Mouse (Mus musculus): ENCODE measurements around the gene Rnf115. TPM values are rescaled to one million over a fixed set of nuclear protein-coding genes. Genes with fewer than 3 reads are reported as not detected.

Rnf115 gene
- polyA plus RNA-seq, 1 experiment from 2014 or later = 27.8 TPM

- H3K27ac ChIP-seq (replicated peaks) = no peak overlapping the region
- WGBS (ENCODE audit: insufficient replicate concordance) = 55% methylated on average over 6 of the region's 6 CpGs
These were observed 92.9 kb downstream of the Rnf115 start for GRCm38 (mm10) chr3:96820116-96820915.

GRCm38 (mm10) chr3:96821581-96821980 is 94.1 kb downstream of the Rnf115 start:
- H3K4me1 ChIP-seq (replicated peaks) = no peaks in the 10 kb centered on the region
- WGBS (ENCODE audit: insufficient replicate concordance) = 69% methylated on average over 4 of the region's 4 CpGs
- no peak overlapping the region for H3K27ac ChIP-seq (replicated peaks)
- H3K27me3 ChIP-seq = no peaks in the 10 kb centered on the region
- no peak overlapping the region for H3K9ac ChIP-seq
- H3K9me3 ChIP-seq (replicated peaks) = no peaks in the 10 kb centered on the region
- H3K4me2 ChIP-seq = no peak overlapping the region
- H3K36me3 ChIP-seq (replicated peaks) = no peaks in the 10 kb centered on the region
- no peak overlapping the region for H3K4me3 ChIP-seq (replicated peaks)
- no peak for ATAC-seq (ENCODE audit: insufficient read depth)

More at GRCm38 (mm10) chr3:96820116-96820915, 92.9 kb downstream of the Rnf115 start:
- Histone ChIP-seq H3K27me3 (no peaks in the 10 kb centered on the region), H3K9me3 (replicated peaks) (no peaks in the 10 kb centered on the region), H3K4me2 (no peak overlapping the region), H3K4me1 (replicated peaks) (no peaks in the 10 kb centered on the region), H3K36me3 (replicated peaks) (no peaks in the 10 kb centered on the region), H3K4me3 (replicated peaks) (no peak overlapping the region), H3K9ac (no peak overlapping the region)
- no peak for ATAC-seq (ENCODE audit: insufficient read depth)

- no peak overlapping the region for H3K27ac ChIP-seq (replicated peaks)
- WGBS (ENCODE audit: insufficient replicate concordance) = 41% methylated on average over 3 of the region's 3 CpGs
- no peak for ATAC-seq (ENCODE audit: insufficient read depth)
- no peaks in the 10 kb centered on the region for H3K4me1 ChIP-seq (replicated peaks)
- no peak overlapping the region for H3K9ac ChIP-seq
- H3K4me2 ChIP-seq = no peak overlapping the region
- H3K36me3 ChIP-seq (replicated peaks) = no peaks in the 10 kb centered on the region
- no peaks in the 10 kb centered on the region for H3K27me3 ChIP-seq
- no peak overlapping the region for H3K4me3 ChIP-seq (replicated peaks)
- H3K9me3 ChIP-seq (replicated peaks) = no peaks in the 10 kb centered on the region
These were observed 96.2 kb downstream of the Rnf115 start for GRCm38 (mm10) chr3:96823701-96824100.

- Histone ChIP-seq H3K36me3 (replicated peaks) (no peaks in the 10 kb centered on the region), H3K27me3 (no peaks in the 10 kb centered on the region), H3K9ac (no peak overlapping the region), H3K4me1 (replicated peaks) (no peaks in the 10 kb centered on the region), H3K4me2 (no peak overlapping the region), H3K4me3 (replicated peaks) (no peak overlapping the region), H3K9me3 (replicated peaks) (no peaks in the 10 kb centered on the region), H3K27ac (replicated peaks) (no peak overlapping the region)
- WGBS (ENCODE audit: insufficient replicate concordance) = 75% methylated on average over 12 of the region's 12 CpGs
- no peak for ATAC-seq (ENCODE audit: insufficient read depth)
These were observed 97.2 kb downstream of the Rnf115 start for GRCm38 (mm10) chr3:96824614-96825013.

- Histone ChIP-seq H3K9ac (no peak overlapping the region), H3K9me3 (replicated peaks) (no peaks in the 10 kb centered on the region), H3K4me2 (no peak overlapping the region), H3K4me3 (replicated peaks) (no peak overlapping the region), H3K27ac (replicated peaks) (no peak overlapping the region), H3K36me3 (replicated peaks) (no peaks in the 10 kb centered on the region), H3K4me1 (replicated peaks) (no peaks in the 10 kb centered on the region), H3K27me3 (no peaks in the 10 kb centered on the region)
- no peak for ATAC-seq (ENCODE audit: insufficient read depth)
- 43% methylated on average over 11 of the region's 11 CpGs for WGBS (ENCODE audit: insufficient replicate concordance)
These were observed 97.8 kb downstream of the Rnf115 start for GRCm38 (mm10) chr3:96825261-96825660.

- H3K4me2 ChIP-seq = no peak overlapping the region
- H3K36me3 ChIP-seq (replicated peaks) = no peaks in the 10 kb centered on the region
- H3K27ac ChIP-seq (replicated peaks) = no peak overlapping the region
- H3K4me3 ChIP-seq (replicated peaks) = no peak overlapping the region
- H3K9ac ChIP-seq = no peak overlapping the region
- no peak for ATAC-seq (ENCODE audit: insufficient read depth)
- H3K9me3 ChIP-seq (replicated peaks) = no peaks in the 10 kb centered on the region
- H3K4me1 ChIP-seq (replicated peaks) = no peaks in the 10 kb centered on the region
- H3K27me3 ChIP-seq = no peaks in the 10 kb centered on the region
- WGBS (ENCODE audit: insufficient replicate concordance) = 51% methylated on average over 15 of the region's 15 CpGs
These were observed 100.9 kb downstream of the Rnf115 start for GRCm38 (mm10) chr3:96828308-96828864.

- H3K9ac ChIP-seq = no peak within 1 kb of the TSS
These were observed 101.5 kb downstream of the Rnf115 start, which contains the start of the genes Pdzk1 and Cd160 for GRCm38 (mm10) chr3:96828984-96829383. Gene Pdzk1 (plus strand): TSS chr3:96829284. Gene Cd160 (minus strand): TSS chr3:96829351.

GRCm38 (mm10) chr3:96829856-96830255 is 102.4 kb downstream of the Rnf115 start:
- Histone ChIP-seq H3K36me3 (replicated peaks) (no peaks in the 10 kb centered on the region), H3K27me3 (no peaks in the 10 kb centered on the region), H3K4me1 (replicated peaks) (no peaks in the 10 kb centered on the region), H3K9me3 (replicated peaks) (no peaks in the 10 kb centered on the region), H3K4me3 (replicated peaks) (peak overlapping the region; percentile 39), H3K27ac (replicated peaks) (no peak overlapping the region), H3K9ac (no peak overlapping the region), H3K4me2 (peak overlapping the region; percentile 38)
- ATAC-seq (ENCODE audit: insufficient read depth) = peak; percentile 49
- 68% methylated on average over 10 of the region's 10 CpGs for WGBS (ENCODE audit: insufficient replicate concordance)

More at GRCm38 (mm10) chr3:96828984-96829383, 101.5 kb downstream of the Rnf115 start, which contains the start of the genes Pdzk1 and Cd160:
- H3K4me3 ChIP-seq (replicated peaks) = peak within 1 kb of the TSS; percentile 39
- H3K9me3 ChIP-seq (replicated peaks) = no peaks in the 10 kb centered on the region
- WGBS (ENCODE audit: insufficient replicate concordance) = 60% methylated on average over 1 of the region's 1 CpGs
- H3K36me3 ChIP-seq (replicated peaks) = no peaks in the 10 kb centered on the region
- H3K27me3 ChIP-seq = no peaks in the 10 kb centered on the region
- no peak for ATAC-seq (ENCODE audit: insufficient read depth)
- H3K27ac ChIP-seq (replicated peaks) = no peak within 1 kb of the TSS
- peak within 1 kb of the TSS; percentile 38 for H3K4me2 ChIP-seq
- H3K4me1 ChIP-seq (replicated peaks) = no peaks in the 10 kb centered on the region

- Histone ChIP-seq H3K9me3 (replicated peaks) (no peaks in the 10 kb centered on the region), H3K4me1 (replicated peaks) (no peaks in the 10 kb centered on the region), H3K4me2 (no peak overlapping the region), H3K36me3 (replicated peaks) (no peaks in the 10 kb centered on the region), H3K27ac (replicated peaks) (no peak overlapping the region), H3K27me3 (no peaks in the 10 kb centered on the region), H3K4me3 (replicated peaks) (no peak overlapping the region), H3K9ac (no peak overlapping the region)
- ATAC-seq (ENCODE audit: insufficient read depth) = no peak
- 52% methylated on average over 5 of the region's 5 CpGs for WGBS (ENCODE audit: insufficient replicate concordance)
These were observed 105.5 kb downstream of the Rnf115 start for GRCm38 (mm10) chr3:96832930-96833329.

- no peak overlapping the region for H3K27ac ChIP-seq (replicated peaks)
- no peak for ATAC-seq (ENCODE audit: insufficient read depth)
- no peaks in the 10 kb centered on the region for H3K9me3 ChIP-seq (replicated peaks)
- H3K4me2 ChIP-seq = no peak overlapping the region
- H3K36me3 ChIP-seq (replicated peaks) = no peaks in the 10 kb centered on the region
- H3K4me1 ChIP-seq (replicated peaks) = no peaks in the 10 kb centered on the region
- no peak overlapping the region for H3K4me3 ChIP-seq (replicated peaks)
- no peak overlapping the region for H3K9ac ChIP-seq
- H3K27me3 ChIP-seq = no peaks in the 10 kb centered on the region
- WGBS (ENCODE audit: insufficient replicate concordance) = 63% methylated on average over 7 of the region's 7 CpGs
These were observed 107.3 kb downstream of the Rnf115 start for GRCm38 (mm10) chr3:96834587-96835348.

GRCm38 (mm10) chr3:96836414-96836813 is 109.0 kb downstream of the Rnf115 start:
- Histone ChIP-seq H3K9me3 (replicated peaks) (no peaks in the 10 kb centered on the region), H3K27me3 (no peaks in the 10 kb centered on the region), H3K4me2 (no peak overlapping the region), H3K4me3 (replicated peaks) (no peak overlapping the region), H3K9ac (no peak overlapping the region), H3K36me3 (replicated peaks) (no peaks in the 10 kb centered on the region), H3K4me1 (replicated peaks) (no peaks in the 10 kb centered on the region), H3K27ac (replicated peaks) (no peak overlapping the region)
- 31% methylated on average over 2 of the region's 2 CpGs for WGBS (ENCODE audit: insufficient replicate concordance)
- ATAC-seq (ENCODE audit: insufficient read depth) = 0 out of 2 replicates have a peak, but pooled peaks have one; percentile 18

All from liver, embryonic 15.5 days (tissue).